Mouse (Mus musculus) frontal cortex, postnatal 25 days (tissue): ENCODE data around the gene Ppm1j.
"Not testable (repeated sequence)": the region's sequence is repeated elsewhere in the genome, so short reads cannot be mapped to it uniquely, and the experiment has no call there.

Experiments used
- DNase-seq, 2 experiments: peaks; one replicate each; pipeline ENCODE4 v3.0.0; 2022; ENCODE audit warnings: low spot score in 2 of 2

Gene Ppm1j

GRCm38 (mm10) chr3:104780561-104781420, at the start of gene Ppm1j:
TSS of gene Ppm1j (plus strand) at chr3:104781056.
- no peak for DNase-seq

DNA sequence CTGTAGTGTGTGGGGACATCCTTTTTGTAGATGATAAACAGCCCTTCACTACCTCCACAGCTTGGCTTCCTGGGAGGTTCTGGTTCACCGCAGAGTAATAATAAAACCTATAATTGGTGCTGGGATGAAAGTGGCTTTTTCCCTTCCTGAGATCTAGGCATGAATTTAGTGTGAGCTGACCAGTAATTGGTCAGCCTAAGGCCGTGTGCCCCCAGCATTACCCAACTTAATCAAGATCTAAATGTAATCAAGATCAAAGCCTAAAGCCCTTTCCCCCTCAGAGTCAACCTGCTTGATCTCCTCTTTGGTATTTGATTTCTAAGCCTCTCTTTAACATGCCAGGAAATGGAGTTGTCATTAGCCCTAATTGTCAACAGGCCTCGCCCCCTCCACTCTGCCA, 47.9 kb upstream of the Ppm1j start:
- DNase-seq, result no peak

DNA sequence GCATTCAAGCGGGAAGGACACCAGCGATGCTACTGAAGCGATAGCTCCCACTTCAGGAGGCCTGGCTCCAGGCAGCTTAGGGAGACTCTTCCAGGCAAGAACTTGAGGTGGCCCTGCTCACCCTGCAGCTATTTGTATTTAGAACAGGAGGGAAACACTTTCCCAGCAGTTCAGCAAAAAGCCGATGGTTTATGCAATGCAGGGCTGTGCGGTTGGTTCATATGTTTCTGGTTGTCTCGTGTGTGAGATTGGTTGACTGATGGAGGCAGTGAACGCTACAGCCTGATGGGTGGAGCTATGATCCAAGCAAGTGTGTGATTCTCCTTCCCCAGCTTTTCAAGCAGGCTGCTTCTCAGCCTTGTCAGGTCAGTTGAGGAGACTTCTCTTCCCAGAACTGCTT, 46.2 kb upstream of the Ppm1j start:
- DNase-seq, result no peak

DNA sequence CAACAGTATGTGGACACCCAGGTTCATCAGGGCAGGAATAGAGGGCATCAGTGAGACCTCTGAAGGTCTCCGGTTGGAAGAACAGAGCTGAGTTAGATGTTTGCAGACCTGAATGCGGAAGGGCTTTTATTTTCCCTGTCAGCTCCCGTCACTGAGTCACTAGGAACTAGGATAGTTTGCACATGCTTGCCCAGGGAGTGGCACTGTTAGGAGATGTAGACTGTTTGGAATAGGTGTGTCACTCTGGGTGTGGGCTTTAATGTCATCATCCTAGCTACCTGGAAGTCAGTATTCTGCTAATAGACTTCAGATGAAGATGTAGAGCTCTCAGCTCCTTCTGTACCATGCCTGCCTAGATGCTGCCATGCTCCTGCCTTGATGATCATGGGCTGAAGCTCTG, 38.9 kb upstream of the Ppm1j start:
- DNase-seq, result no peak

- no peak for DNase-seq
These were observed 37.7 kb upstream of the Ppm1j start for GRCm38 (mm10) chr3:104743161-104743560.

DNA sequence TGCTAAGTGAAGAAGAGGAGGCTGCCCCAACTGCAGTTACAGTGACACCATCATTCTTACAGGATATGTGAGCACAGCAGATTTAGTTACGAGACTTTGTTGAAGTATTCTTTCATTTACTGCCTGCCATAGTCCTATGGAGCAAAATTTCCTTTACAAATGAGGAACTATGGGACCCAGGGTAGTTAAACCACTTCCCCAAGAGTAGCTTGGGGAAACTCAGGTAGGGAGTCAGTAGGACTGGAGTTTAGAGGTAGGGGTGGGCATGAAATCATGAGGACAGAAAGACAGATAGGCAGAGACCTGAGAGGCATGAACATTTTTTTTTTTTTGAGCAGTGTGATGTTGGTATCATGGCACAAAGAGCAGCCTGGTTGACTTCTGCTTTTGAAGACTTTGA, 37.0 kb upstream of the Ppm1j start:
- DNase-seq, result no peak

GRCm38 (mm10) chr3:104752845-104753244, 28.0 kb upstream of the Ppm1j start:
- DNase-seq, result not testable (repeated sequence)

GRCm38 (mm10) chr3:104758406-104758805, 22.4 kb upstream of the Ppm1j start:
- peak in 1 of 2 experiments; percentile 27 for DNase-seq

DNA sequence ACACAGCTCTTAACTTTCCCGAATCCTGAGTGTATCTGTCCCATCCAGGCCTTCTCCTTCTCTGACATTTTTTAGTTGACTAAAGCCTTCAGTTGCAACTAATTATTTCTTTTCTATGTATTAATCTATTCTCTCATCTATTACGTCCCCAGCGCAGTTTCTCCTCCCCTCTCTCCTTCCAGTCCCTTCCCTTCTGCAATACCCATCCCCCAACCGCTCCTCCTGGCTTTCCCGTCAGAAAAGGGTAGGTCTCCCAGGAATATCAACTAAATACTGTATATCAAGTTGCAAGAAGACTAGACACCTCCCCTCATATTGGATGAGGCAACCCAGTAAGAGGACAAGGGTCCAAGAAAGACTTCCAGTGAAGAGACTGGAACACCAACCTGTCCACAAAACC, 22.0 kb upstream of the Ppm1j start:
- DNase-seq, result no peak

DNA sequence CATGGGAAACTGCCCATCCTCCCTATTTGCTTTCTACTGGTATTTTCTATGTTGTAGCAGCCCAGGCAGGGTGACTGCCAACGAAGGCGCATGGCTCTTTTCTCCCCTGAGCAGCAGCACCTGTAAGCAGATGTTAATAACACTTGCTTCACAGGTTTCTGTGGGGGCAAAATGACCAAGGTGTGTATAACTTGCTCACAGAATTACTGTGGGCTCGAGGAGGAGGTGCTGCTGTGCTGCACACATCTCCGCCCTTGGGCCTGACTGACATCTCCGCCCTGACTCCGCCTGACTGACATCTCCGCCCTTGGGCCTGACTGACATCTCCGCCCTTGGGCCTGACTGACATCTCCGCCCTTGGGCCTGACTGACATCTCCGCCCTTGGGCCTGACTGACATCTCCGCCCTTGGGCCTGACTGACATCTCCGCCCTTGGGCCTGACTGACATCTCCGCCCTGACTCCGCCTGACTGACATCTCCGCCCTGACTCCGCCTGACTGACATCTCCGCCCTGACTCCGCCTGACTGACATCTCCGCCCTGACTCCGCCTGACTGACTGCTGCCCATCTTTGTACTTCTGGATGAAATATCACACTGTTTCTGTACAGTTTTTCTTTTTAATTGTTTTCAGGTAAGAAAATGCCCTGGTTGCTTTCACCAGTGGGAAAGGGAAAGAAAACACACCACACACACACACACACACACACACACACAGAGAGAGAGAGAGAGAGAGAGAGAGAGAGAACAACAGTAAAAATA, 18.6 kb upstream of the Ppm1j start:
- DNase-seq, result not testable (repeated sequence)

- no peak for DNase-seq
These were observed 15.8 kb upstream of the Ppm1j start for GRCm38 (mm10) chr3:104765021-104765420.

- DNase-seq, result no peak
These were observed 13.7 kb upstream of the Ppm1j start for GRCm38 (mm10) chr3:104767141-104767540.

- DNase-seq, result no peak
These were observed 13.1 kb upstream of the Ppm1j start for GRCm38 (mm10) chr3:104767716-104768115.

DNA sequence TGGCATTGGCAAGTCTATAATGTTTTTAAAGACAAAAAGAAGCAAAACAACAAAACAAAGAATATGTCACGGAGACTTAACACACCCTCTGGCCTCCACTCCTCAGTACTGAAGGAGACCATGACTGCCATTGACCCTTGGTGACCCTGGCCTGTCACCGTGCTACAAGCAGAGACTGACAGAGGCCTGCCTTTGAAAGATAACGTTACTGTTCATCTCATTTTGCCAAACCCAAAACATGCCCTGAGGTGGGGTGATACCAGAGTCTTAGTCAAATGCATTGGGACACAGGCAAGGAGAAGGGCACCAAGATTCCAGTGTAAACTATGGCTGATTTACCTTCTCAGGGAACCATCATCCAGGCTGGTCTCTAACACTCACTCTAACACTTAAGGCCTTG, 11.7 kb upstream of the Ppm1j start:
- no peak for DNase-seq

- no peak for DNase-seq
These were observed 10.8 kb upstream of the Ppm1j start for GRCm38 (mm10) chr3:104770035-104770434.

DNA sequence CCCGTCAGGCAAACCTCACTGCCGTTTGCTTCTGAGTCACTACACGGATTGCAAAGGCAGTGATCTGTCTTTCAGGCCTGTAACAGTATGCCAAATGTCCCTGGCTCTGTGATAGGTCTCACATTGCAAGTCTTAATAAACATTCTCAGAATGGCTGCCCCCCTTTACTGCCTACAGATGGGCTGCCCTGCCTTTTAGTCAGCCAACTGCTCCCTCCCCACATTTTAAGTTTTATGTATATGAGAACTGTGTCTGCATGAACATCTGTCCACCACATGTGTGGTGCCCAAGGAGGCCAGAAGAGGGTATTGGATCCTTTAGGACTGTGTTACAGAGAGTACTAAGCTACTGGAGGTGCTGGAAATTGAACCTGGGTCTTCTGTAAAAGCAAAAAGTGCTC, 9.9 kb upstream of the Ppm1j start:
- DNase-seq, result no peak

- no peak for DNase-seq
These were observed 9.4 kb upstream of the Ppm1j start for GRCm38 (mm10) chr3:104771460-104771859.

DNA sequence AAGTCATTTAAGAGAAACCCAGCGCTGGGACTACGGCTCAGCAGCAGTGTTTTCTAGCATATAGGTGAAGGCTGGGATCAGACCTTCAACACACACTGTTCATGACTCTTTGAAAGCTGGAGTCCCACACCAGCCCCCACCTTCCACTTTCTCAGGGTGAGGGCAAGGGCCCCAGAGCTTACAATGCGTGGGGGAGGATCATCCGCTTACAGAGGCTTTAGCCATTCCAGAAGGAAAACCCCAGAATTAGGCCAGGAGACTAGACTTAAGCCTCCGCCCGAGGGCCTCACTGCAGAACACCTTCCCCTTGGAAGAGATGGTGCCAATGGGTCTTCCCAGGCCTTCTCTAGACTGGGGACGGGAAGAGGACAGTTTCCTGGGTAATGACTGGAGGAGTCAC, 7.6 kb upstream of the Ppm1j start:
- no peak for DNase-seq

- DNase-seq, result no peak
These were observed 3.5 kb upstream of the Ppm1j start for GRCm38 (mm10) chr3:104777342-104777741.

DNA sequence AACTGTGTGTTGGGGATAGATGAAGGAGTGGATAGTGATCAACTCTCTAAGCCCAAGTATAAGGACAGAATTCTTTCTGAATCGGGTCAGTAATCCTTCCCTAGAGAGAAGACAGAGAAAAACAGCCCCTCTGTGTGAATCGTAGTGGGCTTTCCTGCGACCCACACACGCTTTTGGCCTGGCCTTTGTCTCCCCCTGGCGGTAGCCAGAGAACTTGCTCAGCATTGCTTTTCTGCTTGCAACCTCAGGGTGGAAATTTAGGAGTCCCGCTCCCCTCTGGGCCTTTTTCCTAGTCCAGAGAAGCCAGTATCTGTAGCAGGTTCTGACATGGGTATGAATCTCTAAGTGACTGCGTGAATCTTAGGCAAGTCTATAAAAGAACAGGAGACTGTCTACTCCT, 907 bp upstream of the Ppm1j start:
- no peak for DNase-seq

DNA sequence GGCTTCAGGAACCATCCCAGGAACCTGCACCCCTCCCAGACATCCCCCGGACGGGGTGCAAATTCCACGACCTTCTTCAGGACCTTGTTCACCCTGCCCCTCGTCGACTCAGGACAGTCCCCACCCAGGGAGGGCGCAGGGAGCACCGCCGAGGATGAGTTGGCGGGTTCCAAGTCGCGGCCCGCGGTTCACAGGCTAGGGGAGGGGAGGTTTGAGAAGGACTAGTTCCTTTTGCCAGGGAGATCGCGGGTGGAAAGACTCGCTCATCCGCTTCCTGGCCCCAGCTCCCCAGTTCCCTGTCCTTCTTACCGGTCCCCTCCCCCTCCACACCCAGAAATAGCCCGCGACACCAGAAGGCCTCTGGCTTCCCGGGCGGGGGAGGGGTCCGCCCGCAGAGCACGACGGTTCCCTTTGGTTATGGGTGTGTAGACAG, 631 bp downstream of the Ppm1j start, which contains the start of gene Fam19a3:
Fam19a3 (minus strand) TSS at position 370 of the 433 bp plus-strand sequence.
- DNase-seq, result no peak

GRCm38 (mm10) chr3:104782061-104782681, 1.3 kb downstream of the Ppm1j start:
- no peak for DNase-seq
